Mouse (Mus musculus): ENCODE measurements around the gene Nr2c1.

Nr2c1 gene

GRCm38 (mm10) chr10:94138890-94139482 is 8.8 kb upstream of the Nr2c1 start:
- DNase-seq (ENCODE audit: low spot score in 2 of 2) = no peak

GRCm38 (mm10) chr10:94140227-94140931 is 7.4 kb upstream of the Nr2c1 start:
- no peak for DNase-seq (ENCODE audit: low spot score in 2 of 2)

GRCm38 (mm10) chr10:94142427-94142826 is 5.4 kb upstream of the Nr2c1 start:
- DNase-seq (ENCODE audit: low spot score in 2 of 2) = no peak

- no peak for DNase-seq (ENCODE audit: low spot score in 2 of 2)
These were observed 3.2 kb upstream of the Nr2c1 start for GRCm38 (mm10) chr10:94144581-94144980.

GRCm38 (mm10) chr10:94147391-94147755 is 450 bp upstream of the Nr2c1 start:
- no peak for DNase-seq (ENCODE audit: low spot score in 2 of 2)

GRCm38 (mm10) chr10:94151488-94151887 is 3.7 kb downstream of the Nr2c1 start:
- DNase-seq (ENCODE audit: low spot score in 2 of 2) = no peak

- DNase-seq (ENCODE audit: low spot score in 2 of 2) = no peak
These were observed 6.0 kb downstream of the Nr2c1 start for GRCm38 (mm10) chr10:94153841-94154240.

GRCm38 (mm10) chr10:94158962-94159361 is 11.1 kb downstream of the Nr2c1 start:
- DNase-seq (ENCODE audit: low spot score in 2 of 2) = no peak

- DNase-seq (ENCODE audit: low spot score in 2 of 2) = no peak
These were observed 11.6 kb downstream of the Nr2c1 start for GRCm38 (mm10) chr10:94159406-94159805.

- no peak for DNase-seq (ENCODE audit: low spot score in 2 of 2)
These were observed 13.4 kb downstream of the Nr2c1 start for GRCm38 (mm10) chr10:94161051-94161765.

GRCm38 (mm10) chr10:94162031-94162430 is 14.2 kb downstream of the Nr2c1 start:
- DNase-seq (ENCODE audit: low spot score in 2 of 2) = no peak

GRCm38 (mm10) chr10:94164104-94164845 is 16.5 kb downstream of the Nr2c1 start:
- no peak for DNase-seq (ENCODE audit: low spot score in 2 of 2)

- no peak for DNase-seq (ENCODE audit: low spot score in 2 of 2)
These were observed 17.6 kb downstream of the Nr2c1 start for GRCm38 (mm10) chr10:94165426-94165825.

- no peak for DNase-seq (ENCODE audit: low spot score in 2 of 2)
These were observed 19.4 kb downstream of the Nr2c1 start for GRCm38 (mm10) chr10:94167051-94167750.

GRCm38 (mm10) chr10:94171440-94172130 is 23.8 kb downstream of the Nr2c1 start:
- DNase-seq (ENCODE audit: low spot score in 2 of 2) = no peak

- DNase-seq (ENCODE audit: low spot score in 2 of 2) = no peak
These were observed 24.3 kb downstream of the Nr2c1 start for GRCm38 (mm10) chr10:94172137-94172536.

- no peak for DNase-seq (ENCODE audit: low spot score in 2 of 2)
These were observed 24.9 kb downstream of the Nr2c1 start for GRCm38 (mm10) chr10:94172706-94173105.

GRCm38 (mm10) chr10:94174652-94175051 is 26.8 kb downstream of the Nr2c1 start:
- no peak for DNase-seq (ENCODE audit: low spot score in 2 of 2)

- DNase-seq (ENCODE audit: low spot score in 2 of 2) = no peak
These were observed 35.4 kb downstream of the Nr2c1 start for GRCm38 (mm10) chr10:94183199-94183598.

GRCm38 (mm10) chr10:94198482-94199405 is 50.9 kb downstream of the Nr2c1 start, which contains the start of gene Ndufa12:
TSS of gene Ndufa12 (plus strand) at chr10:94198720.
- DNase-seq (ENCODE audit: low spot score in 2 of 2) = peak; percentile 90 to 95

Data from thymus, postnatal 10 days (tissue).